Mouse (Mus musculus): ENCODE measurements around the gene Foxred2. TPM values are rescaled to one million over a fixed set of nuclear protein-coding genes. Genes with fewer than 3 reads are reported as not detected.

The Foxred2 gene
- total RNA-seq, 4 experiments from 2014 or later, result 4.2 to 9.3 (median 6.3) TPM

DNA sequence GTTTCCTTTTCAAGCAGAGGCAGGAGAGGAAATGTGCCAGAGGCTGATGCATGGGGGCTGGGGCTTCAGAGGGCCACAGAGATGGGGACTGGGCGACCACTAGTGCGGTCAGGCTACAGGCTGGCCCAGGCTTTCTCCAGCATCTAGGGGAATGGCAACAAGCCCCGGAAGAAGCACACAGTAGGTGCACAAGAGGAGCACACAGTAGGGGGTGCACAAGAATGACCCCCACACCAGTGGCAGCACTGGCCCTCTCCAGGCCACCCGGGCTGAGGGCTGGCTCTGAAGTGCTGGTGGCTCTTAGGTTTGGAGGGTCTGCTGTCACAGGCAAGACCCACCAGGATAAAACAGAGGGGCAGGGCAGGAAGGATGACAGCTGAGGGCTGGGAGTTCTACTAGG is 41.2 kb downstream of the Foxred2 start:
- no peak for DNase-seq

- DNase-seq, result no peak
Observed at GRCm38 (mm10) chr15:77914507-77914906, 42.0 kb downstream of the Foxred2 start.

DNA sequence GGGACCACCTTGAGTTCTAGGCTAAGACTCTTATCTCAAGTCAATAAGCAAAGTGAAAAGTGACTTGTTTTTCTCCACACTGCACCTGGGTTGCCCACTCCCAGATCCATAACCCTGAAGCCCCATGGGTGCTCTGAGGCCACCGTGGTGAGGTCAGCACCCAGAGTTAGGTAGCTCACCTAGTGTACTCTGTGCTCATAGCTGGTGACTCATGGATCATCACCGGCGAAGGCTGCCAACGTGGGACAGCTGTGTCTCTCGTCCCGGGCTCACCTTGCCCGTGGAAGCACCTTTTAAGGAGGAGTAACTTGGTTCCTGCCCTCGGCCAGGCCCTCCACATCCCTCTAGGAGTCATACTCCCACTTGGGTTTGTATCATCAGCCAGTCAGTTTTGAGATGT is 43.5 kb downstream of the Foxred2 start:
- no peak for DNase-seq

DNA sequence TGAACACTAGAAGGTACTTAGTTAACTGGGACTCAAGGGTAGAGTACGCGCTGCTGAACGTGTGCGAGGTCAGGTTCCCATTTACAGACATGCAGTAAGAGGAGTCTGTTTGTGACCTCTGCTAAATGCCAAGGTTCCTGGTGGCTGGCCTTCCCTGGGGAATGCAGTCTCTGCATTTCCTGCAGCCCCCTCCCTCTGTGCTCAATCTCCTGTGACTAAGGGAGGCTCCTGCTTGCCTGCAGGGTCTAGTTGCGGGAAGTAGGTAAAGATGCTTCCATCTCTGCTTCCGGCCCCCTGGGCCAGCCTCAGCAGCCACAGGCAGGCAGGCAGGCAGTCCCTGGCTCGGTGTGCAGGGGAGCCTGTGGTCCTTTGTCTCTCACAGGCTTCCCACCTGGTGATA is 43.9 kb downstream of the Foxred2 start:
- DNase-seq, result peak; percentile 71

- no peak for DNase-seq
Observed at GRCm38 (mm10) chr15:77912048-77912447, 44.5 kb downstream of the Foxred2 start.

DNA sequence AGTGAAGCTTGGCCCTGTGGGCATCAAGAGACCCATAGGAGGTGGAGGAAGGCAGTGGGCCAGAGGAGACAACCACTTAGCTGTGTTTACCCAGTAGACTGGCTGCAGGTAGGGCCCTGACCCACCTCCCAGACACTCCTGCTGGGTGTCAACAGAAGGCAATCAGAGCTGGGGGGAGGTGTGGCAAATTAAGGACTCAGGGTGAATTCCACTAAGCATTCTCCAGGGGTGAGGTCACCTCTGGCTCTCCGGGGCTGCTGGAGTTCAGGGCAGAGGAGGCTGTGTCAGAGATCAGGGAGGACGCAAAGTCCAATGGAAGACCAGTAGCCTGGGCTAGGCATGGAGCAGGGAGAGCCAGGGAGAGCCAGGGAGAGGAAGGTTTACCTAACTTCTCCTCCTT is 45.5 kb downstream of the Foxred2 start:
- no peak for DNase-seq

DNA sequence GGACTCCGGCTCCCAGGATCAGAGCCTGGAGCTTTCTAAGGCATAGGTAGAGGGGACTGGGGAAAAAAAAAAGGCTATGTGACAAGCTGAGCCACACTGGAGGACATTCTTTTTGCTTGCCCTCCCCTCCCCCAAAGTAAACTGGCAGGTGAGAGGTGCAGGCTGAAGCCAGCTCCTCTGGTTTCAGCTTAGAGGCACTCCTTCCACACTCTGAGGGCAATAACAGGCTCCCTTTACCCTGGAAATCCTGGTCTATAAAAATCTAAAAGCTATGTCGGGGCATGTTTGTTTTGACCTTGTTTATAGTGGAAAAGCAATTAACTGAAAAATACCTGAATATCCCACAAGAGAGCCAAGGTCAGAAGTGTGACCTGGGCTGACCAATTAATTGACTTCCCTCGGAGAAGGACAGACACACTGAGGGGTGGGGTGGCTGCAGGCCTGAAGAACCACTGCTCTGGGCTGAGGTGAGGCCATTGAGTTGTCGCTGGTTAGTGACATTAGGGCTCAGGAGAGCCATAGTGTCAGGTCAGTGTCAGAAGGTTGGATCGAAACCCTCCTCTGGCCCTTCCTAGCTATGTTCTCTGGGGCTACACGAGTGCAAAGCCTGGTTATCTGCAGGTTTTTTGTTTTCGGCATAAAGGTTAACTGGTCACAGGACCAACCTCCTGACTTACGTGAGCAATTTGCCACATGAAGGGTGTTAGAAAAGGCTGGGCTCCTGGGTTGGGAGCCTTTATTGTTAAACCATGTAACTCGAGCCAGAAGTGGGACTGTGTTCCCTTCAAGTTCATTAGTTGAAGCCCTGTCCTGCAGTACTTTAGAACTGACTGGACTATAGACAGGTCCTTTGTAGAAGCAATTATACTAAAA is 48.6 kb downstream of the Foxred2 start:
- no peak for DNase-seq

DNA sequence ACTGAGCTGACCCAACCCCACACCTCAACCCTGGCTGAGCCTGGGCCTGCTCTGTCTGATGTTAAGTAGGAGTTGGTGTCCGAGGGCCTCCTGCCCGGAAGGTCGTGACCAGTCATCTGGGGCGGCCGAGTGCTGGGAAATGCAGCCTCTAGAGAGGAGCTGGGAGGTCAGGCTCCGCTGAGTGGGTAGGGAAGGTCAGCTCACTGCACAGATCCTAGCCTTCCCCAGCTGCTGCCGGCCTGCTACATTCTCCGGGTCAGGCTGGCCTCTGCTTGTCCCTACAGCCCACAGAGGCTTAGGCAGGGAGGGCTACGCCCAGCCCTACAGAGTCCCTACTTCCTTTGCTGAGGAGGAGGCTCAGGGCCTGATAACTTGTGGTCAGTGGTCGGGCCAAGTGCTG is 50.0 kb downstream of the Foxred2 start:
- DNase-seq, result no peak

- no peak for DNase-seq
Observed at GRCm38 (mm10) chr15:77906081-77906480, 50.4 kb downstream of the Foxred2 start.

DNA sequence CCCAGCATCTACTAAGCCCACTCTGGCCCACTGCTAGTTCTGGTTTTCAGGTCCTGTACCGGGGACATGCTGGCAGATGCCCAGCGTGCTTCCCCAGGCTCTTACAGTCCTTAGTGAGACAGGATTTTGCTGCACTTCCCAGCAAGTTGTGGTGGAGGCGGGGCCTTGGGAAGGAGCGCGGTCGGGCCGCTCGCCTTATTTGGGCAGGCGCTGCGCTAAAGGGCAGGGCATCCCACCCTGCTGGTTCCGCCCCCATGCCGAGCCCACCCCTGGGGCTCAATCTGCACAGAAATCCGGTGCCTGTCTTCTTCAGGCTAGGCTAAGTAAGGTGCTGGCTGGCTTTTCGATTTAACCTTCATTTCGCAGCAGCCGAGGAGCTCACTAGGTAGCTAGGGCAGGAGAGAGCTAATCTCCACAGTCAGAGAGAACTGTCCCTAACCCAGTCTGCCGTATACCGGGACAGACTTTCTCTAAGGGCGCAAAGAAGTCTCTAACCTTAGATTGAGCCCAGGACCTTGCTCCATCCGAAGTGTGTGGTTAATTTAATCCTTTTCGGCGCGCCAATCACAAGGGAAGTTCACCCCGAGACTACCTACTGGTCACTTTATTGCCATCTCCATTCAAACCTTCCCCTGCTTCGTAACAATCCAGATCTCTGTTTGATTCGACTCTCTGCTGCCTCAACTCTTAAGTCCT is 51.1 kb downstream of the Foxred2 start:
- peak; percentile 70 for DNase-seq

GRCm38 (mm10) chr15:77904363-77904892 is 52.1 kb downstream of the Foxred2 start:
- DNase-seq, result no peak

GRCm38 (mm10) chr15:77903176-77903575 is 53.3 kb downstream of the Foxred2 start:
- no peak for DNase-seq

DNA sequence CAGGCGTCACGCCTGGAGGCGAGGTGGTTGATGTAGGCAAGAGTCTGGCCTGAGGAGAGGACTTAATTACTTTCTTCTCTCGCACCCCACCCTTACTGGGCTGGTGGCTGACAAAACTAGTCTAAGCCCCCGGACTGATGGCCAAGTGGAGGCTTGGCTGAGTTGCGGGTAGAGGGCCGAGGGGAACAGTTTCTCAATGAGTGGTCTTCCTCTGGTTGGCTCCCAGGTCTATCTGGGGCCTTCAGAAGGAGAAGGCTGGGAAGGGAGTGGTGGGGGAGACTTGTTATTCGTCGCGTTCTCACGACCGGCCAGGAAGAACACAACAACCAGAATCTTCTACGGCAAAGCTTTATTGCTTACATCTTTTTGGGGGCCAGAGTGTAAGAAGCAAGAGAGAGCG is 61.6 kb downstream of the Foxred2 start:
- no peak for DNase-seq

GRCm38 (mm10) chr15:77893292-77893691 is 63.2 kb downstream of the Foxred2 start:
- DNase-seq, result no peak

DNA sequence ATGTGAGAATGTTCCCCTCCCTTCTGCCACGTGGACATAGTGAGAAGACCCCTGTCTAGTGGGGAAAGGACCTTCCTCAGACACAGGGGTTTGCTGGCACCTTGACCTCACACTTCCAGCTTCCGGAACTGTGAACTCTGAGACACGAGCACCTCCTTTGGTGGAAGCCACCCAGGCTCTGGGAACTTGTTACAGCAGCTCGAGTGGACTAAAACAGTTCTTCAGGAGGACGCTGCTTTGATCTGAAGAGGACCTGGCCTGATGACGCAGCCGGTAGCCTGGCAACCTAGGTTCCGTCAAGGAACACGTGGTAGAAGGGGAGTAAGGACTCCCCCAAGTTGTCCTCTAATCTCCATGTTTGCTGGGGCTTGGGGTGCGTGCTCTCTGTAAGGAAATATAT is 64.1 kb downstream of the Foxred2 start:
- no peak for DNase-seq

DNA sequence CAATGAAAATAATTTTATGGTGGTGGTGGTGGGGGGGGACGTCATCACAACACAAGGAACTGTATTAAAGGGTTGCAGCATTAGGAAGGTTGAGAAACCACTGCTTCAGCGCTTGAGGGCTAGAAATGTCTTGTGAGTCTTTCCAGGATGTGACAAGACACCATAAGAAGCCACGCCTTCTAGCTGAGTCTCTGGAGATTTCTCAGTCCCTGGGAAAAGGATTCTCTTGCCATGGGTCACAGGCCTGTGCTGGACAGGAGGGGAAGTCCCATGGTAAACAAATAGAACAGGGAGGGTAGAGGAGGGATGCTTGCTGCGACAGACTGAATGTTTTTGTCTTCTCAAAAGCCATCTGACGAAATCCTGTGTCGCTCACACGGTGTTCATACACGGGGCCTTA is 64.8 kb downstream of the Foxred2 start:
- no peak for DNase-seq

Other genes starting within 250 kb of the Foxred2 start
- gene Apol9b, start 227.7 kb downstream of the Foxred2 start, total RNA-seq (2022), result 1 to 10 TPM in 2 of 4 experiments, under 1 TPM in 2; 0.35 to 1.7 (median 0.78) TPM
- gene Apol8, start 199.7 kb downstream of the Foxred2 start, total RNA-seq (2022), result under 1 TPM; 0.14 to 0.43 (median 0.15) TPM
- 100 to 1,000 TPM; 304 to 366 (median 340) TPM for gene Myh9, start 114.5 kb downstream of the Foxred2 start, total RNA-seq (2022)
- gene Txn2, start 27.7 kb downstream of the Foxred2 start, total RNA-seq (2022), result 100 to 1,000 TPM; 548 to 745 (median 627) TPM
- gene Eif3d, start 14.1 kb upstream of the Foxred2 start, total RNA-seq (2022), result 100 to 1,000 TPM; 140 to 159 (median 147) TPM
- 1 to 10 TPM in 1 of 4 experiments, under 1 TPM in 3; 0.56 to 1.0 (median 0.88) TPM for gene Cacng2, start 163.3 kb upstream of the Foxred2 start, total RNA-seq (2022)
- 10 to 100 TPM; 14.3 to 31.1 (median 23.4) TPM for gene Ift27, start 217.4 kb upstream of the Foxred2 start, total RNA-seq (2022)
- not detected for gene Pvalb, start 249.7 kb upstream of the Foxred2 start, total RNA-seq (2022)